Mouse (Mus musculus): ENCODE measurements around the gene Arhgap40. TPM values are rescaled to one million over a fixed set of nuclear protein-coding genes. Genes with fewer than 3 reads are reported as not detected.

The Arhgap40 gene
- polyA plus RNA-seq, 1 experiment, result not detected

DNA sequence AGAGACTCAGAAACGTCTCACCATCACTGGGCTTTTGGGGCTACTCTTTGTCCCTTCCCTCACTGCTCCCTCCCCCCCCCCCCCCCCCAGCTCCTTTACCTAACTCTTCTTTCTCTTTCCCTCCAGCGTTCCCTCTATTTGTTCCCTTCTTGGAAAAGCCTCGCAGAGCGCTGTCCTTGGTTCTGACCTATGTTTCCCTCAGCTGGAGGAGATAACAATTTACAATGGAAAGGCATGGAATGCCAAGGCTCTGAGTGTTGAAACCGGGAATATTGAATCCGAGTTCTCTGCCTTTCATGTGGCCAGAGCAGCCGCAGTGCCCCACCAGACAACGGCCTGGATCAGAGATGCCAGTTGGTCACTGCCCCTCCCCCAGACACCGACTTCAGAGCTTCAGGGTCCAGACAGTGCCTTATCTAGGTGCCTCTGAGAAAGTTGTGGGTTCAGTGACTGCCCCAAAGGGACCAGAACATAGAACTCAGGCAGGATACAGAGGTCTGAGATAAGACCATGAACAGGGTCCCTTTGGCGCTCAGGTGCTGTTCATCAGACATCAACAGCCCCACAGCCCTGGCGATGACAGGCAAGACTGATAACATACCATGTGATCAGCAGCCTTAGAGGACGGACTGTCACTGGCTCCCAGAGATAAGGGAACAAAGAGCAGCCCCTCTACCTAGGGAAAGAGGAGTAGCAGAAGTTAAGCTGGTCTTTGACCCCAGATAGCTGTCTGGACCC lies 72.2 kb downstream of the Arhgap40 start:
- Histone ChIP-seq H3ac (ENCODE audit: control insufficient read depth, insufficient read length, low read depth) (no peak overlapping the region), H3K79me2 (ENCODE audit: control insufficient read depth, insufficient read depth) (no peaks in the 10 kb centered on the region), H3K36me3 (ENCODE audit: control insufficient read depth, insufficient read depth) (no peaks in the 10 kb centered on the region), H3K4me3 (ENCODE audit: insufficient read depth, poor library complexity, severe bottlenecking) (no peak overlapping the region), H3K27me3 (ENCODE audit: control insufficient read depth, insufficient read depth, insufficient read length) (peaks cover 4% of the 10 kb centered on the region), H3K79me3 (ENCODE audit: low read depth) (no peaks in the 10 kb centered on the region)
- TF ChIP-seq MYOD1 (IDR thresholded peaks at IDR 0.05; ENCODE audit: control insufficient read depth, insufficient read length, low read depth) (no peak), FOSL1 (IDR thresholded peaks at IDR 0.05; ENCODE audit: insufficient read depth, low read length, poor library complexity, severe bottlenecking) (no peak), CTCF (IDR thresholded peaks at IDR 0.05; ENCODE audit: control insufficient read depth, insufficient read depth, insufficient read length) (no peak), USF1 (IDR thresholded peaks at IDR 0.05; ENCODE audit: low read depth) (no peak), MAX (IDR thresholded peaks at IDR 0.05) (no peak), CEBPB (IDR thresholded peaks at IDR 0.05; ENCODE audit: low read depth) (no peak), MYOG (IDR thresholded peaks at IDR 0.05; ENCODE audit: control insufficient read depth, extremely low read depth, insufficient read length) (no peak)

DNA sequence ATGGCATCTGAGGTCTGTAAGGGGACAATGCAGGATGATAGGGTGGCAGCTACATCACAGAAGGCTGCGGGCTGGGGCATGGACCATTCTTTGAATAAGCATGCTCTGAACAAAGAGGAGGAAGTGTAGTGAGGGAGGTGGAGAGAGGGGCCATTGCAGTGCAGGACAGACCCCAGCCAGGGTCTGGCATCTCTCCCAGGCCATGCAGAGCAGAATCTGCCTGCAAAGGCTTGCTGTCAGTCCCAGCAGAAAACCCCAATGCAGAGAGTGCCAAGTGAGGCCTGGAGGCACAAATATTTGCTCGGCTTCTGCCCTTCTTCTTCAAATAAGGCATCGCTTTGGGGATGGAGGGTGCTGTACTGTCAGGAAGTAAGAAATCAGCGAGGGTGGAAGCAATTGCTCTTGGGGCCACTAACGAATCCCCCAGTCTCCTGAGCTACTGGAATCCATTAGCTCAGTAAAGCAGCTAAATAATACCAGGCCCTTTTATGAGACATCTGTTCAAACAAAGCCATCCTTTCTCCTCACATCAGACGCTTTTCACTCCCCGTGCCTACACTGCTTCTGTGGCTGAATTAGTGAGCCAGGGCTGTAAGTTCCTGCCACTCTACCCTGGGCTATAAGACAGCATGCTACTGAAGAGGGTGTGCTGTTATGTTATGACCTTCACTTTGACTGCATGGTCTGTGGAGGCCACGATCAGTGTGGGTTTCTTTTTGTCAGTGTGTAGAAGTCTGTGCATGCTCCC lies 76.1 kb downstream of the Arhgap40 start:
- no peak overlapping the region for H3K4me3 ChIP-seq (ENCODE audit: insufficient read depth, poor library complexity, severe bottlenecking)
- H3ac ChIP-seq (ENCODE audit: control insufficient read depth, insufficient read length, low read depth), result no peak overlapping the region
- H3K27me3 ChIP-seq (ENCODE audit: control insufficient read depth, insufficient read depth, insufficient read length), result peaks cover 6% of the 10 kb centered on the region
- no peaks in the 10 kb centered on the region for H3K36me3 ChIP-seq (ENCODE audit: control insufficient read depth, insufficient read depth)
- TF ChIP-seq CEBPB (IDR thresholded peaks at IDR 0.05; ENCODE audit: low read depth), result no peak
- no peak for TF ChIP-seq MYOG (IDR thresholded peaks at IDR 0.05; ENCODE audit: control insufficient read depth, extremely low read depth, insufficient read length)
- TF ChIP-seq FOSL1 (IDR thresholded peaks at IDR 0.05; ENCODE audit: insufficient read depth, low read length, poor library complexity, severe bottlenecking), result no peak
- no peak for TF ChIP-seq CTCF (IDR thresholded peaks at IDR 0.05; ENCODE audit: control insufficient read depth, insufficient read depth, insufficient read length)
- no peak for TF ChIP-seq USF1 (IDR thresholded peaks at IDR 0.05; ENCODE audit: low read depth)
- no peak for TF ChIP-seq MYOD1 (IDR thresholded peaks at IDR 0.05; ENCODE audit: control insufficient read depth, insufficient read length, low read depth)
- no peak for TF ChIP-seq MAX (IDR thresholded peaks at IDR 0.05)
- no peaks in the 10 kb centered on the region for H3K79me2 ChIP-seq (ENCODE audit: control insufficient read depth, insufficient read depth)
- no peaks in the 10 kb centered on the region for H3K79me3 ChIP-seq (ENCODE audit: low read depth)

DNA sequence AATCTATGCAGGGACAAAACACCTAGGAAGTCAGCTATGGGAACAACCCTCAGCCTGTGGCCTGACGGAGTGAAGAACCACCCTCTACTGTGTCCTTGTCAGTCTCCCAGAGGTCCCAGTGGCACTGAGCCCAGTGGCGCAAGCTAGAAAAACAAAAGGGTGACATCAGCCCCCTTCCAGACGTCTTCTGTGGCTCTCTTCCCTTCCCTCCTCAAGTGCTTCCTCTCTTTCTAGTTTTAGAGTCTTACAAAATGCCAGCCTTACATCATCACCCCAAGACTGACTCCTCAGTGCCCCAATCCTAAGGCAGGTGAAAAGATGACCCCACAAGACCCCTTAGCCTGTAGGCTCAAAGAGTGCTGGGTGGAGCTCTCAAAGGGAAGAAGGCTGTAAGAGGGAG lies 77.9 kb downstream of the Arhgap40 start:
- Histone ChIP-seq H3K27me3 (ENCODE audit: control insufficient read depth, insufficient read depth, insufficient read length) (peaks cover 6% of the 10 kb centered on the region), H3K79me3 (ENCODE audit: low read depth) (no peaks in the 10 kb centered on the region), H3ac (ENCODE audit: control insufficient read depth, insufficient read length, low read depth) (no peak overlapping the region), H3K36me3 (ENCODE audit: control insufficient read depth, insufficient read depth) (no peaks in the 10 kb centered on the region), H3K79me2 (ENCODE audit: control insufficient read depth, insufficient read depth) (no peaks in the 10 kb centered on the region), H3K4me3 (ENCODE audit: insufficient read depth, poor library complexity, severe bottlenecking) (no peak overlapping the region)
- TF ChIP-seq FOSL1 (IDR thresholded peaks at IDR 0.05; ENCODE audit: insufficient read depth, low read length, poor library complexity, severe bottlenecking), result no peak
- no peak for TF ChIP-seq CEBPB (IDR thresholded peaks at IDR 0.05; ENCODE audit: low read depth)
- no peak for TF ChIP-seq CTCF (IDR thresholded peaks at IDR 0.05; ENCODE audit: control insufficient read depth, insufficient read depth, insufficient read length)
- TF ChIP-seq MAX (IDR thresholded peaks at IDR 0.05), result no peak
- no peak for TF ChIP-seq MYOG (IDR thresholded peaks at IDR 0.05; ENCODE audit: control insufficient read depth, extremely low read depth, insufficient read length)
- no peak for TF ChIP-seq MYOD1 (IDR thresholded peaks at IDR 0.05; ENCODE audit: control insufficient read depth, insufficient read length, low read depth)
- TF ChIP-seq USF1 (IDR thresholded peaks at IDR 0.05; ENCODE audit: low read depth), result no peak

DNA sequence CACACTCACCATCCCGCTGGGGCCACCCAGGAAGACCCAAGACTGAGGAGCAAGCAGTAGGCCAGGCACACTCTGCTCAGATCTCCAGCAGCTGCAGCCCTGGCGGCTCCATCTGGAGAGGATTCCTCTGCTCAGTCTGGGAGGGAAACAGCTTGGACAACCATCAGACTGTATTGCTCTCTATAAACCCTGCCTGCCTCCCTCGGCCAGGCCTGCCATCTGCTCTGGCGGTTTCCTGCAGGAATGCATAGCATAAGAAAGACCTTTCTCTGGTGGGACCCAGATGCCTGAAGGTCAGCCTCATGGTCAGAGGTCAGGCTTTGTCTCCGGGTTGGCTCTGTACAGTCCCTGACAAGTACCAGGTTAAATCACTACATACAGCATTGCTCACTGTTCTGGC lies 78.7 kb downstream of the Arhgap40 start:
- Histone ChIP-seq H3K27me3 (ENCODE audit: control insufficient read depth, insufficient read depth, insufficient read length) (peaks cover 6% of the 10 kb centered on the region), H3K36me3 (ENCODE audit: control insufficient read depth, insufficient read depth) (no peaks in the 10 kb centered on the region), H3K4me3 (ENCODE audit: insufficient read depth, poor library complexity, severe bottlenecking) (no peak overlapping the region), H3K79me2 (ENCODE audit: control insufficient read depth, insufficient read depth) (no peaks in the 10 kb centered on the region), H3K79me3 (ENCODE audit: low read depth) (no peaks in the 10 kb centered on the region), H3ac (ENCODE audit: control insufficient read depth, insufficient read length, low read depth) (no peak overlapping the region)
- TF ChIP-seq MAX (IDR thresholded peaks at IDR 0.05), result no peak

DNA sequence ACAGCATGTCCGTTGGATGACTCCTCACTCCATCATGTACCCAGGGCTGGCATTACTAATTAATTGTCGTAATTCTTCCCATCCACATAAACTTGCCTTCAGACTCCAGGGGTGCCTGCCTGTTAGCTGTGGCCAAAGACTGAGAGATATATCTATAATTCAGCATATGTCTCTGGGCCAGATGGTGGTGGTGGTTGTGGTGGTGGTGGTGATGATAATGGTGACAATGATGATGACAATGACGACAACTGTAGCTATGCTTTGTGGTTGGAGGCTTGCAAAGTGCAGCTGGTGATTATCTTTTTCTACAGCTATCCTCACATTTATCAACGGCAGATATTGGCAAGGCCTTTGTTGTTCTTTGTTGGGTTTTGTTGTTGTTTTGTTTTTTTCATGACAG lies 80.8 kb downstream of the Arhgap40 start:
- no peaks in the 10 kb centered on the region for H3K79me3 ChIP-seq (ENCODE audit: low read depth)
- H3K4me3 ChIP-seq (ENCODE audit: insufficient read depth, poor library complexity, severe bottlenecking), result no peak overlapping the region
- no peaks in the 10 kb centered on the region for H3K36me3 ChIP-seq (ENCODE audit: control insufficient read depth, insufficient read depth)
- TF ChIP-seq CEBPB (IDR thresholded peaks at IDR 0.05; ENCODE audit: low read depth), result no peak
- no peak for TF ChIP-seq MYOD1 (IDR thresholded peaks at IDR 0.05; ENCODE audit: control insufficient read depth, insufficient read length, low read depth)
- no peak for TF ChIP-seq CTCF (IDR thresholded peaks at IDR 0.05; ENCODE audit: control insufficient read depth, insufficient read depth, insufficient read length)
- TF ChIP-seq MYOG (IDR thresholded peaks at IDR 0.05; ENCODE audit: control insufficient read depth, extremely low read depth, insufficient read length), result no peak
- TF ChIP-seq MAX (IDR thresholded peaks at IDR 0.05), result no peak
- no peak for TF ChIP-seq USF1 (IDR thresholded peaks at IDR 0.05; ENCODE audit: low read depth)
- TF ChIP-seq FOSL1 (IDR thresholded peaks at IDR 0.05; ENCODE audit: insufficient read depth, low read length, poor library complexity, severe bottlenecking), result no peak
- H3ac ChIP-seq (ENCODE audit: control insufficient read depth, insufficient read length, low read depth), result no peak overlapping the region
- H3K27me3 ChIP-seq (ENCODE audit: control insufficient read depth, insufficient read depth, insufficient read length), result peaks cover 6% of the 10 kb centered on the region
- H3K79me2 ChIP-seq (ENCODE audit: control insufficient read depth, insufficient read depth), result no peaks in the 10 kb centered on the region
